Mouse (Mus musculus) stomach, embryonic 16.5 days (tissue): Measurements from ENCODE around the gene Dock6. TPM values are rescaled to one million over a fixed set of nuclear protein-coding genes. Genes with fewer than 3 reads are reported as not detected.
A peak's percentile ranks its signal among the peaks of the same experiment; 100 is the strongest.
"Not testable (repeated sequence)": the region's sequence is repeated elsewhere in the genome, so short reads cannot be mapped to it uniquely, and the experiment has no call there.

Experiments
- ATAC-seq: fragments of 200-750 bp; cut with Nextera tagmentation; 2 replicates; pipeline ENCODE4 v1.8.0; 2017; ENCODE audit warnings: moderate number of reproducible peaks, moderate TSS enrichment; ENCODE audit not compliant: insufficient read depth, low FRiP score
- H3K27ac ChIP-seq: fragments of 300-500 bp; sonication (generic); 2 replicates; pipeline ENCODE4 v1.5.1; 2014; ENCODE audit warnings: low read length
- H3K27me3 ChIP-seq: fragments of 300-500 bp; sonication (generic); 2 replicates; pipeline ENCODE4 v1.6.1; 2014; ENCODE audit warnings: low read length, control low read depth, mixed read lengths; ENCODE audit not compliant: control insufficient read depth, insufficient read depth
- H3K36me3 ChIP-seq: fragments of 300-500 bp; sonication (generic); 2 replicates; pipeline ENCODE4 v1.6.1; 2014; ENCODE audit warnings: low read length; ENCODE audit not compliant: control insufficient read depth, insufficient read depth
- H3K4me1 ChIP-seq: fragments of 300-500 bp; sonication (generic); 2 replicates; pipeline ENCODE4 v1.6.1; 2014; ENCODE audit warnings: low read length, control low read depth, mixed read lengths; ENCODE audit not compliant: control insufficient read depth, insufficient read depth
- H3K4me2 ChIP-seq: fragments of 300-500 bp; sonication (generic); 2 replicates; pipeline ENCODE4 v1.6.1; 2014; ENCODE audit warnings: low read depth, low read length, mixed read lengths
- H3K4me3 ChIP-seq: fragments of 300-500 bp; sonication (generic); replicated peaks from 2 replicates; pipeline ENCODE4 v1.5.1; 2014; ENCODE audit warnings: mild to moderate bottlenecking, low read length
- H3K9ac ChIP-seq: fragments of 300-500 bp; sonication (generic); 2 replicates; pipeline ENCODE4 v1.6.1; 2014; ENCODE audit warnings: low read length
- H3K9me3 ChIP-seq: fragments of 300-500 bp; sonication (generic); replicated peaks from 2 replicates; pipeline ENCODE4 v1.6.1; 2016; ENCODE audit warnings: low read length, control low read depth; ENCODE audit not compliant: control insufficient read depth
- WGBS: fragments of 180-500 bp; shearing (Covaris S2); extraction: QIAGEN DNeasy Blood & Tissue Kit; methylation state at CpG from one replicate; pipeline ENCODE4 v1.1.7; 2014; 5-methylcytosine and 5-hydroxymethylcytosine counted together
- polyA plus RNA-seq: library from polyadenylated mRNA; unstranded; fragments of >200 nt; fragmentation: Nextera tagmentation; extraction: Ambion mirVana; gene quantifications from 2 replicates; pipeline ENCODE4 v1.2.1, GENCODE M21; 2015

Gene Dock6
- polyA plus RNA-seq, 1 experiment from 2014 or later, result 39.4 TPM

GRCm38 (mm10) chr9:21796259-21796658, 56.2 kb downstream of the Dock6 start:
- H3K27ac ChIP-seq, result peak overlapping the region; percentile 60
- H3K4me3 ChIP-seq, result peak overlapping the region; percentile 83
- H3K36me3 ChIP-seq, result peaks cover 14% of the 10 kb centered on the region
- no peaks in the 10 kb centered on the region for H3K9me3 ChIP-seq
- ATAC-seq, result no peak
- peaks cover 40% of the 10 kb centered on the region for H3K4me1 ChIP-seq
- peak overlapping the region; percentile 64 for H3K4me2 ChIP-seq
- WGBS, result 30% methylated on average over 3 of the region's 3 CpGs
- H3K9ac ChIP-seq, result peak overlapping the region; percentile 94
- H3K27me3 ChIP-seq, result no peaks in the 10 kb centered on the region

GRCm38 (mm10) chr9:21795579-21795978, 56.9 kb downstream of the Dock6 start:
- Histone ChIP-seq H3K4me1 (peaks cover 40% of the 10 kb centered on the region), H3K9ac (peak overlapping the region; percentile 94)

GRCm38 (mm10) chr9:21794925-21795324, 57.5 kb downstream of the Dock6 start:
- Histone ChIP-seq H3K9me3 (no peaks in the 10 kb centered on the region), H3K36me3 (peaks cover 10% of the 10 kb centered on the region), H3K9ac (no peak overlapping the region), H3K4me1 (peaks cover 40% of the 10 kb centered on the region), H3K4me3 (no peak overlapping the region), H3K27ac (no peak overlapping the region), H3K27me3 (no peaks in the 10 kb centered on the region), H3K4me2 (no peak overlapping the region)
- ATAC-seq, result no peak
- WGBS, result 93% methylated on average over 25 of the region's 25 CpGs

More at GRCm38 (mm10) chr9:21795579-21795978, 56.9 kb downstream of the Dock6 start:
- Histone ChIP-seq H3K4me3 (0 out of 2 replicates have a peak overlapping the region, but pooled peaks have one; percentile 83), H3K4me2 (peak overlapping the region; percentile 64; the same call in 1 of the 2 replicates), H3K36me3 (peaks cover 10% of the 10 kb centered on the region), H3K27me3 (no peaks in the 10 kb centered on the region), H3K9me3 (no peaks in the 10 kb centered on the region), H3K27ac (no peak overlapping the region)
- no peak for ATAC-seq
- WGBS, result 72% methylated on average over 5 of the region's 5 CpGs

GRCm38 (mm10) chr9:21794344-21794834, 58.0 kb downstream of the Dock6 start:
- no peak for ATAC-seq
- no peaks in the 10 kb centered on the region for H3K9me3 ChIP-seq
- H3K9ac ChIP-seq, result no peak overlapping the region
- WGBS, result 91% methylated on average over 18 of the region's 18 CpGs
- H3K4me1 ChIP-seq, result peaks cover 40% of the 10 kb centered on the region
- no peak overlapping the region for H3K4me3 ChIP-seq
- H3K27ac ChIP-seq, result no peak overlapping the region
- no peaks in the 10 kb centered on the region for H3K27me3 ChIP-seq
- H3K36me3 ChIP-seq, result peaks cover 10% of the 10 kb centered on the region
- H3K4me2 ChIP-seq, result no peak overlapping the region

- not testable (repeated sequence) for H3K4me3 ChIP-seq, H3K9me3 ChIP-seq, H3K4me2 ChIP-seq, H3K9ac ChIP-seq, ATAC-seq, H3K27me3 ChIP-seq, H3K27ac ChIP-seq
- WGBS, result 95% methylated on average over 6 of the region's 6 CpGs
- H3K4me1 ChIP-seq, result peaks cover 40% of the 10 kb centered on the region
- peaks cover 10% of the 10 kb centered on the region for H3K36me3 ChIP-seq
Measured at GRCm38 (mm10) chr9:21793507-21793906, 58.9 kb downstream of the Dock6 start.

GRCm38 (mm10) chr9:21792644-21793043, 59.8 kb downstream of the Dock6 start:
- WGBS, result 45% methylated on average over 8 of the region's 8 CpGs

GRCm38 (mm10) chr9:21791861-21792260, 60.6 kb downstream of the Dock6 start:
- Histone ChIP-seq H3K4me2 (no peak overlapping the region), H3K9ac (0 out of 2 replicates have a peak overlapping the region, but pooled peaks have one; percentile 28), H3K27me3 (no peaks in the 10 kb centered on the region), H3K27ac (no peak overlapping the region), H3K4me3 (no peak overlapping the region), H3K4me1 (peaks cover 35% of the 10 kb centered on the region), H3K9me3 (no peaks in the 10 kb centered on the region), H3K36me3 (peaks cover 10% of the 10 kb centered on the region)
- ATAC-seq, result peak; percentile 54; the same call in 1 of the 2 replicates
- 56% methylated on average over 8 of the region's 8 CpGs for WGBS

More at GRCm38 (mm10) chr9:21792644-21793043, 59.8 kb downstream of the Dock6 start:
- Histone ChIP-seq H3K9me3 (no peaks in the 10 kb centered on the region), H3K4me1 (peaks cover 40% of the 10 kb centered on the region), H3K9ac (0 out of 2 replicates have a peak overlapping the region, but pooled peaks have one; percentile 28), H3K27me3 (no peaks in the 10 kb centered on the region), H3K27ac (no peak overlapping the region), H3K4me3 (no peak overlapping the region), H3K4me2 (peak overlapping the region; percentile 31), H3K36me3 (peaks cover 10% of the 10 kb centered on the region)
- ATAC-seq, result 0 out of 2 replicates have a peak, but pooled peaks have one; percentile 10

- no peaks in the 10 kb centered on the region for H3K36me3 ChIP-seq
- H3K27ac ChIP-seq, result no peak overlapping the region
- WGBS, result 78% methylated on average over 9 of the region's 9 CpGs
- H3K4me1 ChIP-seq, result peaks cover 19% of the 10 kb centered on the region
- no peak overlapping the region for H3K9ac ChIP-seq
- H3K4me3 ChIP-seq, result no peak overlapping the region
- no peaks in the 10 kb centered on the region for H3K27me3 ChIP-seq
- ATAC-seq, result no peak
- H3K9me3 ChIP-seq, result no peaks in the 10 kb centered on the region
- H3K4me2 ChIP-seq, result no peak overlapping the region
Measured at GRCm38 (mm10) chr9:21788234-21788633, 64.2 kb downstream of the Dock6 start.

- Histone ChIP-seq H3K9me3 (no peaks in the 10 kb centered on the region), H3K4me2 (no peak overlapping the region), H3K4me3 (no peak overlapping the region), H3K27ac (no peak overlapping the region), H3K9ac (no peak overlapping the region), H3K27me3 (no peaks in the 10 kb centered on the region), H3K36me3 (no peaks in the 10 kb centered on the region), H3K4me1 (peaks cover 13% of the 10 kb centered on the region)
- WGBS, result 70% methylated on average over 5 of the region's 5 CpGs
- no peak for ATAC-seq
Measured at GRCm38 (mm10) chr9:21787654-21788053, 64.8 kb downstream of the Dock6 start.
